Mouse (Mus musculus) liver, embryonic 13.5 days (tissue): ENCODE data around the gene Sema3b. TPM values are rescaled to one million over a fixed set of nuclear protein-coding genes. Genes with fewer than 3 reads are reported as not detected.
"Not testable (repeated sequence)": the region's sequence is repeated elsewhere in the genome, so short reads cannot be mapped to it uniquely, and the experiment has no call there.

Experiments used
- ATAC-seq: fragments of 200-750 bp; cut with Nextera tagmentation; 2 replicates; pipeline ENCODE4 v1.8.0; 2017; ENCODE audit warnings: low read depth, mild to moderate bottlenecking, moderate number of reproducible peaks, moderate library complexity
- DNase-seq: peaks from one replicate; pipeline ENCODE4 v3.0.0; 2022
- H3K27ac ChIP-seq: fragments of 300-500 bp; sonication (generic); 2 replicates; pipeline ENCODE4 v1.5.1; 2015; ENCODE audit warnings: moderate library complexity, mild to moderate bottlenecking, inconsistent platforms
- H3K27me3 ChIP-seq: fragments of 300-500 bp; sonication (generic); 2 replicates; pipeline ENCODE4 v1.6.1; 2015; ENCODE audit warnings: mild to moderate bottlenecking, inconsistent platforms
- H3K36me3 ChIP-seq: fragments of 300-500 bp; sonication (generic); 2 replicates; pipeline ENCODE4 v1.6.1; 2015; ENCODE audit warnings: mild to moderate bottlenecking, inconsistent platforms
- H3K4me1 ChIP-seq: fragments of 300-500 bp; sonication (generic); replicated peaks from 2 replicates; pipeline ENCODE4 v1.6.1; 2015; ENCODE audit warnings: inconsistent platforms
- H3K4me2 ChIP-seq: fragments of 300-500 bp; sonication (generic); 2 replicates; pipeline ENCODE4 v1.6.1; 2015; ENCODE audit warnings: inconsistent platforms, mild to moderate bottlenecking, moderate library complexity
- H3K4me3 ChIP-seq: fragments of 300-500 bp; sonication (generic); replicated peaks from 2 replicates; pipeline ENCODE4 v1.5.1; 2015; ENCODE audit warnings: mild to moderate bottlenecking, inconsistent platforms
- H3K9ac ChIP-seq: fragments of 300-500 bp; sonication (generic); 2 replicates; pipeline ENCODE4 v1.6.1; 2015; ENCODE audit warnings: mild to moderate bottlenecking, inconsistent platforms
- H3K9me3 ChIP-seq: fragments of 300-500 bp; sonication (generic); replicated peaks from 2 replicates; pipeline ENCODE4 v1.6.1; 2016; ENCODE audit warnings: inconsistent platforms
- WGBS: fragments of 180-500 bp; shearing (Covaris S2); methylation state at CpG from one replicate; pipeline ENCODE4 v1.1.7; 2015; ENCODE audit not compliant: insufficient replicate concordance; 5-methylcytosine and 5-hydroxymethylcytosine counted together
- polyA plus RNA-seq: library from polyadenylated mRNA; unstranded; fragments of >200 nt; fragmentation: Nextera tagmentation; extraction: Ambion mirVana; gene quantifications from 2 replicates; pipeline ENCODE4 v1.2.1, GENCODE M21; 2015

The Sema3b gene
- polyA plus RNA-seq, 1 experiment from 2014 or later: 0.22 TPM

DNA sequence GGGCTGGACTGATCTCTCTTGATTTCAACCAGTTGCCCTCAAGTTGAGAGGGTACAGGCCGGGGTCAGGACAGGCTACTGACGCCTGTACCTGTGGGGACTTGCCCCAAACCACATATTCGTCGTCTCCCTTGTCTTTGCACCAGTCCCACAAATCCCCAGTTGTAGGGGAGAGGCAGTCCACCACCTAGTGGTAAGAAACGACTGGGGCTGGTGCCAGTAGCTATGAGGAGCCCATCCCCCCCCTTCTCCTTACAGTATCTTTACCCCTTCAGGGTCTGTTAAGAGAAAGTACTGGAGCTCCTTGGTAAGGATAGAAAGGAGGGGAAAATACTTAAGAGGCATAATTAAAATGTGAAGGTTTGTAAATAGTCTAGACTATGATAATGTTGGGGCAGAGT, 43.5 kb downstream of the Sema3b start:
- DNase-seq, H3K9me3 ChIP-seq, H3K27me3 ChIP-seq, ATAC-seq: not testable (repeated sequence)
- H3K4me1 ChIP-seq: peaks cover 78% of the 10 kb centered on the region
- peak overlapping the region; percentile 88; the same call in 1 of the 2 replicates for H3K4me2 ChIP-seq
- H3K9ac ChIP-seq: peak overlapping the region; percentile 32; the same call in 1 of the 2 replicates
- H3K36me3 ChIP-seq: peaks cover 38% of the 10 kb centered on the region
- peak overlapping the region; percentile 15; the same call in 1 of the 2 replicates for H3K4me3 ChIP-seq
- 34% methylated on average over 5 of the region's 5 CpGs for WGBS
- peak overlapping the region; percentile 94 for H3K27ac ChIP-seq

DNA sequence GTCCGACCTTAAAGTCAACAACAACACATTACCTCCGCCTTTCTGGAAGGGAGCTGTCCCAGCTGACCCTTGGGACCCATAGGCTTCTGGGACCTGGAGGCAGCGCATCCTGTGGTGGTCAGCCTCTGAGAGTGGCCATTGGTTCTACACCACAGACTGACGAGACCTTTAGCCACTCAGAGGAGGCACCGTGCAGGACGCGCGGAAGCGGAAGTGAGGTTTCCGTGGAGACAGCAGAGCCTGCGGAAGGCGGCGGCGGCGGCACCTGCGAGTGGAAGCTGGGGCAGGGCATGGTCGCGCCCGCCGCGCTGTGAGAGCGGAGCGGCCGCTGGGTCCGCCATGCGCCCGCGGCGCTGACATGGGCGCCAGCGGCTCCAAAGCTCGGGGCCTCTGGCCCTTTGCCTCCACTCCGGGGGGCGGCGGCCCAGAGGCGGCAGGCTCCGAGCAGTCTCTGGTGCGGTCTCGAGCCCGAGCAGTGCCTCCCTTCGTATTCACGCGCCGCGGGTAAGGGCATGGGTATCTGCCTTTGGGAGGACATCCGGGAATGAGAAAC, 45.9 kb downstream of the Sema3b start, which contains the start of gene Tusc2:
Gene Tusc2, plus strand, starts transcription at position 227 of the 553 bp plus-strand sequence.
- H3K36me3 ChIP-seq: peaks cover 56% of the 10 kb centered on the region
- H3K9me3 ChIP-seq: no peaks in the 10 kb centered on the region
- DNase-seq: peak; percentile 91
- H3K9ac ChIP-seq: peak within 1 kb of the TSS; percentile 94
- peak within 1 kb of the TSS; percentile 88 for H3K4me2 ChIP-seq
- peak; percentile 97 for ATAC-seq
- peak within 1 kb of the TSS; percentile 83 for H3K27ac ChIP-seq
- no peaks in the 10 kb centered on the region for H3K27me3 ChIP-seq
- under 1% methylated on average over 46 of the region's 46 CpGs for WGBS
- peaks cover 63% of the 10 kb centered on the region for H3K4me1 ChIP-seq
- peak within 1 kb of the TSS; percentile 90 for H3K4me3 ChIP-seq

DNA sequence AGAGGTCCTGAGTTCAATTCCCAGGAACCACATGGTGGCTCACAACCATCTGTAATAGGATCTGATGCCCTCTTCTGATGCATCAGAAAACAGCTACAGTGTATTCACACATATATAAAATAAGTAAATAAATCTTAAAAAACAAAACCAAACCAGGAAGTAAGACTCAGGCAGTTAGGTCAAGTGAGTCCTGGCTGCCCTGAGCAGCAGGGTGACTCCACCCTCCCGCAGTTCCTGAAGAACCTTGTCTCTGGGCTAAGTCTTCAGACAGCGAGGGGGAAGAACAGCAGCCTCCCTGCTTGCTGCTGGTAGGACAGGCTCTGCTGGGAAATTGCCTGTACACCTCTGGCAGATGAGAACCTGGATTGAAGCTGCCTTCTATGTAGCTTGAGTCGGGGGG, 52.7 kb downstream of the Sema3b start:
- ATAC-seq: no peak
- Histone ChIP-seq H3K4me3 (peak overlapping the region; percentile 84), H3K4me1 (peaks cover 56% of the 10 kb centered on the region), H3K9ac (peak overlapping the region; percentile 97), H3K36me3 (peaks cover 50% of the 10 kb centered on the region), H3K27me3 (peaks cover 12% of the 10 kb centered on the region), H3K27ac (peak overlapping the region; percentile 95), H3K9me3 (no peaks in the 10 kb centered on the region), H3K4me2 (peak overlapping the region; percentile 96)
- DNase-seq: no peak
- 38% methylated on average over 3 of the region's 3 CpGs for WGBS

DNA sequence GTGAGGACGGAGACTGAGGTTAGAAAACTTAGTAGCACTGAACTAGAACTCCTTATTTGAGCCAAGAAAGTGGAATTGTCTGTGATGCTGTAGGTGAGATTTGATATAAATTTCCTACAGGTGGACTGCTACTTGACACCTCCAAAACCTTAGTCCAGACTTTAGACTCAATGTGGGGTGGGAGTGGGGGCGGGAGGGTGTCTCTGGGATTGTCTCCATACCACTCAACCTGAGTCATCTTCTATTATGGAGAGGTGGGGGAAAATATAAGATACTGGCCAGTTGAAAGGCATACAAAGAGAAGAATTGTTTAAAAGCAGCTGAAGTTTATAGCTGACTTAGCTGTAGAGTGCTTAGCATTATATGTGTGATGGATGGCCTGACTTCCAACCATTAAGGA, 53.3 kb downstream of the Sema3b start:
- H3K27me3 ChIP-seq: peaks cover 18% of the 10 kb centered on the region
- H3K4me1 ChIP-seq: peaks cover 60% of the 10 kb centered on the region
- H3K27ac ChIP-seq: peak overlapping the region; percentile 95
- peak overlapping the region; percentile 96 for H3K4me2 ChIP-seq
- 40% methylated on average over 2 of the region's 2 CpGs for WGBS
- H3K9ac ChIP-seq: peak overlapping the region; percentile 97
- peak overlapping the region; percentile 84 for H3K4me3 ChIP-seq
- ATAC-seq: no peak
- H3K36me3 ChIP-seq: peaks cover 43% of the 10 kb centered on the region
- no peak for DNase-seq
- H3K9me3 ChIP-seq: no peaks in the 10 kb centered on the region

DNA sequence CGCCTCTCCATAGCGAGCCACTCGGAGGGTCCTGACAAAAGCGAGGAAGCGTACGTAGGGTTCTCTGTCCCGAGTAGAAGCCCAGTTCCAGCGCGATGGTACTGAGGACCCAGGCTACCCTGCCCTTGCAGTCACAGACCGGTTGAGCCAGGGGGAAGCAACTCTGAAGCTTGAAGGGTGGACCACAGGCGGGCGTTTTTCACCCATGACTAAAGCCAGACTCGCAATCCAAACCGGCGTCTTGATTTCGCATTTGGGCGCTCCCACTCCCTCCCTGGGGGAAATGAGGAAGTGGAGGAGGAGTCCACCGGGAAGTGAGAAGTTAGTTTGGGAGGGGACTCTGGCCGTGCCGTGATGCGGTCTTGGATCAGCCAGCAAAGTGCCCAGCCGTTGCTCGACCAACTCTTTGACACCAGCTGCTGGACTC, 54.0 kb downstream of the Sema3b start:
- peaks cover 38% of the 10 kb centered on the region for H3K36me3 ChIP-seq
- H3K4me2 ChIP-seq: peak overlapping the region; percentile 96
- H3K4me1 ChIP-seq: peaks cover 67% of the 10 kb centered on the region
- DNase-seq: no peak
- H3K9me3 ChIP-seq: no peaks in the 10 kb centered on the region
- under 1% methylated on average over 22 of the region's 23 CpGs for WGBS
- peak overlapping the region; percentile 84 for H3K4me3 ChIP-seq
- H3K27me3 ChIP-seq: peaks cover 25% of the 10 kb centered on the region
- peak overlapping the region; percentile 97 for H3K9ac ChIP-seq
- ATAC-seq: peak; percentile 6
- H3K27ac ChIP-seq: peak overlapping the region; percentile 95

DNA sequence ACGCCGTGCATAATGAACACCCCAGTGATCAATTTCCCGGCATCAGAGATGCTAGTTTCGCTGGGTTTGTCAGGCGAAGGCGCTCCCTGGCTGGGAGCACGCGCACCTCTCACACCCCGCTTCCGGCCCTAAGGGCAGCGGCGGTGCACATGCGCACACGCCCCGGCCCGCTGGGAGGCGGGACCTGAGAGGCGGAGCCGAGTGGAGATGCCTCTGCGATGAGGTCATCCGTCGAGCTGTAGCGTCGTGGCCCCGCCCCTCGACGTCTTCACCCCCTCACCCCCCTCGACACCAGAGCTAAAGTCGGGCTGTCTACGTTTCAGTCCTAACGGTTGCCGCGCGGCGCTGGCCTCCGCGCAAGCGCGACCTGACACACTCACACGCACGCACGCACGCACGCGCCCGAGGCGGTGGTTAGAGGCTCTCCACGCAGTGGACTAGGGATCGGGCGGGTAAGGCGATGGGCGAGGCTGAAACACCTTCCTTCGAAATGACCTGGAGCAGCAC, 54.7 kb downstream of the Sema3b start:
- H3K27me3 ChIP-seq: peaks cover 32% of the 10 kb centered on the region
- ATAC-seq: peak; percentile 89

DNA sequence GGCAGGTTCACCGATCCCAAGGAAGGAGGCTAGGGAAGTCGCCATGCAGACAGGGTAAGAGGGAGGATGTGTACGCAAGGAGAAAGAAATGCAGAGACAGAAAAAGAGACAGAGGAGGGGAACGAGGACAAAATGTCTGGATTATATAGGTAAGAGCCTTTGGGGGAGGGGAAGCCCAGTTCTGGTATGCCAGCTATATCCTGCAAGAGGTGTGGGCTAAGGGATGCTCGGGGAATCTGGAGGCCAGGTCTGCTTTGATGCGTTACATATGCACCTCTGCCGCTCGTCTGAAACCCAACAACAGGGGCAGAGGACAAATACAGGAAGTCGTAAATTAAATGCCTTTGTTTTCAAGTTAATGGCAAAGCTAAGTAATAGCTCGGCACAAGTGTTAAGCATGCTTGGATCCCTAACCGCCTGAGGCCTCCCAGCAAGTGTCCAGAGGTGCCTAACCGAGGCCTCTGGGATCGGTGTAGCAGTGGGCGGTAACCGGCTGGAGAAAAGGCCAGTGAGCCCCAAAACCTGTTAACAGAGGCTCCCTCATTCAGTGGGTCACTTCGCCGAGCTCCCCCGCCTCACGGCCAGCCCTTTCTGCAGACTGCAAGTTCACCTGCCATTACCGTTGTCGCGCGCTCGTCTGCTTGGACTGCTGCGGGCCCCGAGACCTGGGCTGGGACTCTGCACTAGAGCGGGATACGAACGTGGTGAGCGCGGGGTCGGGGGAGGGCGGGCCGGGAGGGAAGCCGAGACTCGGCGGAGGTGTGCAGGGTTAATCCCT, 55.3 kb downstream of the Sema3b start:
- Histone ChIP-seq H3K4me1 (peaks cover 67% of the 10 kb centered on the region), H3K36me3 (peaks cover 25% of the 10 kb centered on the region), H3K4me2 (peak overlapping the region; percentile 96), H3K27ac (peak overlapping the region; percentile 95), H3K9ac (peak overlapping the region; percentile 97), H3K4me3 (peak overlapping the region; percentile 84), H3K9me3 (no peaks in the 10 kb centered on the region), H3K27me3 (peaks cover 38% of the 10 kb centered on the region)
- DNase-seq (peak; percentile 38), ATAC-seq (peak; percentile 41)
- WGBS: 5% methylated on average over 37 of the region's 37 CpGs

More for the DNA sequence above, 54.7 kb downstream of the Sema3b start:
- Histone ChIP-seq H3K4me3 (peak overlapping the region; percentile 84), H3K9ac (peak overlapping the region; percentile 97), H3K4me1 (peaks cover 67% of the 10 kb centered on the region), H3K36me3 (peaks cover 31% of the 10 kb centered on the region), H3K27ac (peak overlapping the region; percentile 95), H3K9me3 (no peaks in the 10 kb centered on the region), H3K4me2 (peak overlapping the region; percentile 96)
- under 1% methylated on average over 53 of the region's 53 CpGs for WGBS
- DNase-seq: peak; percentile 95

DNA sequence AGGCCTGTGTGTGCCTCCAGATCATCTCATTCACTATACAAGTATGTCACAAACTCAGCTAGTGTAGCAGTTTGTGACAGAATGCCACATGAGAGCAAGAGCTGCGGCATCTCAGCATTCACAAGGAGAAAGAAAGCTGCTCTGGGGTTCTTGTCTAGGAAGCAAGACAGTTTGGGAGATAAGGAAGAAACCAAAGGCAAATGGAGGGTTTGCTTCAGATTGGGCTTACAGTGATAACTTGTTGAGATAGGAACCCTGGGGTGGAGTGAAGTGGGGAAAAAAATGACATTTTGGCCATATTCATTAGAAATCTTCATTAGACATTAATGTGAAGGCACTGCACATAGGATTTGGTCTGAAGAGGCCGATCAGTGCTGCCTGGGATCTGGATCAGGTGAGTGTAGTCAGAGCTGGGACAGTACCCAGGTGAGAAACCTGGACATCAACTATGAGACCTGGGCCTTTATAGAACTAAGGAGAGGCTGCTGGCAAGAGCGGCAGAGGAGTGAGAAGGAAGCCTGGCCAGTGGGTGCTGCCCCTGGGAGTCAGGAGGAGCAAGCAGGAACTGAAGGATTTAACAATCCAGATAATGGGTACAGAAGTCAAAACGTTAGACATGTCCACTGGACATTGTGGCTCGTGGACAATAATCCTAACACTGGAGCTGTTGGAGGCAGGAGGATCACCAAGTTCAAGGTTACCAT, 56.2 kb downstream of the Sema3b start:
- Histone ChIP-seq H3K4me3 (peak overlapping the region; percentile 84; the same call in 1 of the 2 replicates), H3K9me3 (no peaks in the 10 kb centered on the region), H3K36me3 (peaks cover 16% of the 10 kb centered on the region), H3K27me3 (peaks cover 44% of the 10 kb centered on the region), H3K9ac (peak overlapping the region; percentile 97; the same call in 1 of the 2 replicates), H3K4me2 (peak overlapping the region; percentile 96), H3K27ac (no peak overlapping the region), H3K4me1 (peaks cover 69% of the 10 kb centered on the region)
- DNase-seq: no peak
- no peak for ATAC-seq
- 53% methylated on average over 5 of the region's 5 CpGs for WGBS

DNA sequence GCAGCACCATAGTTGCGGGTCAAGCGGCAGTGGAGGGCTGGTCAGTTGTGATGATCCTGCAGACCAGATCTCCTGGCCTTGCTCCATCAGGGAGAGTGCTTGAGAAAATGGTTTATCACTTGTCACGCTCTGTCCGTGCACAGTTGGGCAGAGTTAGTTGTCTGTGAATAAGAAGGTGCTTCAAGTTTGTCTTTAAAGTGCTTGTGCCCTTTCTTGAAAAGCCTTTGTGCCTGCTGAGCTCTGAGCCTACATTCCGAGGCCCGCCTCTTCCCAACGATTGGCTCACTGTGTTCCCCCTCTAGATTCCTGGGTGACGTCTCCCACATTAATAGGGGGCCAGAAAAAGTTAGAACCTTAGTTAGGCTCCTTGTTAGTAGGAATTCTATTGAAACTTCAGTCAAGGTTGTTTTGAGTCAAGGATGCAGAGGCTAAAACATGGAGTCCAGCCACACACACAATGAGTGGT, 57.1 kb downstream of the Sema3b start:
- Histone ChIP-seq H3K27ac (peak overlapping the region; percentile 58; the same call in 1 of the 2 replicates), H3K27me3 (peaks cover 44% of the 10 kb centered on the region), H3K4me2 (peak overlapping the region; percentile 96), H3K4me1 (peaks cover 70% of the 10 kb centered on the region), H3K36me3 (peaks cover 7% of the 10 kb centered on the region), H3K9me3 (no peaks in the 10 kb centered on the region), H3K4me3 (peak overlapping the region; percentile 61), H3K9ac (peak overlapping the region; percentile 76)
- WGBS: 28% methylated on average over 8 of the region's 8 CpGs
- DNase-seq: no peak
- ATAC-seq: no peak

DNA sequence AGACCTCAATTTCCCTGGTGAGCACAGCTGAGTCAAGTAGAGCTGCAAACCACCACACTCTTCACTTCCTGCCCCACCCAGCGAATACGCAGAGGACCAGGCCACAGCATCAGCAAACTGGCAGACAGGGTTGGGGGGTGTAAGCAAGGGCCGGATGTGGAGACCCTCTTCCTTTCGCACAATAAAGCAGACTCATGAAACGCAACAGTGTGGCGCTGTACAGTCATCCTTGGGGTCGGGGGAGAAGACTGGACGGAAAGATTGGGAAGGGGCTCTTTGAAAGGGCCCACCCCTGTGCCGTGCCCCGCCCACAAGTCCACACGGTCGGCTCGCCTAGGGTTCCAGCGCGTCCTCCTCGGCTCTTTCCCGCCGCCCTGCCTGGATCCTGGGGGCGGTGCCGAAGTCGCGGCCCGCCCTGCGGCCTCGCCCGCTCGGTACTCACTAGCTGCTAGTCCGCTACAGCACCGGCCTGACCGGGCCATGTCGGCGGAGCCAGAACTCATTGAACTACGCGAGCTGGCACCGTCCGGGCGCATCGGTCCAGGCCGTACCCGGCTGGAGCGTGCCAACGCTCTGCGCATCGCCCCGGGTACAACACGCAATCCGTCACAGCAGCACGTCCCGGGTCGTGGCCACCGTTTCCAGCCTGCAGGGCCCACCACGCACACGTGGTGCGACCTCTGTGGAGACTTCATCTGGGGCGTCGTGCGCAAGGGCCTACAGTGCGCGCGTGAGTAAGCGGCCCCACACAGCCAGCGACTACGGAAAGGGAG, 57.7 kb downstream of the Sema3b start, which contains the start of gene Rassf1:
Gene Rassf1, plus strand, starts transcription at position 439 of the 773 bp plus-strand sequence.
- peaks cover 70% of the 10 kb centered on the region for H3K4me1 ChIP-seq
- ATAC-seq (peak; percentile 43), DNase-seq (peak; percentile 71)
- peak within 1 kb of the TSS; percentile 58 for H3K27ac ChIP-seq
- WGBS: 2% methylated on average over 63 of the region's 63 CpGs
- peak within 1 kb of the TSS; percentile 76 for H3K9ac ChIP-seq
- peak within 1 kb of the TSS; percentile 96 for H3K4me2 ChIP-seq
- peak within 1 kb of the TSS; percentile 61 for H3K4me3 ChIP-seq
- H3K36me3 ChIP-seq: peaks cover under 1% of the 10 kb centered on the region; the same call in 1 of the 2 replicates
- no peaks in the 10 kb centered on the region for H3K9me3 ChIP-seq
- peaks cover 44% of the 10 kb centered on the region for H3K27me3 ChIP-seq
